Mouse (Mus musculus): ENCODE data around the gene Agxt2.

Agxt2 gene

DNA sequence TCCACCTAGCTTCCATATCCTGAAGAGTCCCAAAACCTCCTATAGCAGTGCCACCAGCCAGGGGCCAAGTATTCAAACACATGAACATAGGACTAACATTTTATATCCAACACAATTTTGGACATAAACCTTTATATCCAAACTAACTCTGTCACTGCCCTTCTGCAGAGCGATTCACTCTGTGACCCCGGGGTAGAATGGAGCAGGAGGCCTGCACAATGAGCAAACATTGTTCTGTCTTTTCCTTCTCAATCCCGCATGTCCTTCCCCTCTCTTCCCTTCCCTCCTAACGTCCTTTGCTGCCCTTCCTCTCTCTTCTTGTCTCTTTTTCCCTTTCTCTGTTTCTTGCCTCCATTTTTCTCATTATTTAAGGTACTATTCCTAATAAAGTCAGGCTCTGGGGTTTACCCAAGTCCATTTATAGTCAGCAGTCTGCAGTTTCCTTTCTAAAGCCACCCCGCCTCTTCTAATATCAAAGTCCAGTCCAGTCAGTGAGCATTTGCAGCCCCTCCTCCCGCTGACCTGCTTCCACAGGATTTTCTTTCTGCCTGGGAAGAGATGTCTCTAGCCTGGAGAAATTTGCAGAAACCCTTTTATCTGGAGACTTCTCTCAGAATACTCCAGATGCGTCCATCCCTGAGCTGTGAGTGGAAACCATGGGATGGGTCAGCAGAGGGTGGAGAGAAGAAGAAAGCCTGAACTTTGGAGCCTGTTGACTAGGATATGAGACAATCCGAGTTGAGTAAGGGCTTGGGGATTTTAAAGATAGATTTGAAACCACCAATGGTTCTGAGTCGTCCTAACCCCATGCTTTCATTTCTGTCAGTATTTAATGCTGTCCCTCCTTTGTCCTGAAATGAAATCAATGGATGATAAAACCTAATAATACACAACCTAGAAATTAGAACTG lies at the start of gene Agxt2:
Agxt2 (plus strand) TSS at position 494 of the 910 bp plus-strand sequence.
- DNase-seq (ENCODE audit: low spot score): no peak

DNA sequence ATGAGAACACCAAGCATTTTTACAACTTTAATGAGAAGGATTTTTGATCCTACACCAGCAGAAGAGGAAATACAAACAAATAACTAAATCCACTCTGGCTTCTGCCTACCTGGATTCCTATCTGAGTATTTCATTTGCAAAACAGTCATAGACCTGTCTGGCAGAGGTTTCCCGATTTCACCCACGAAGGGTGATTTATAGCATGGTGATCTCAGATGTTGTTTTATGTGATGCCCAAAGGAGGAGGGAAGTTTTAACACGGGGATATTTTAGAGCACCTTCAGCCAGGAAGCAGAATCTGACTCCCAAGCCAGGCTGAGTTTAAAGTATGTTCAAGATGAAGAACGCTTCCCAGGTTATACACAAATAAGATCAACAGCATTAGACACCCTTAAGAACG lies 46.5 kb upstream of the Agxt2 start:
- no peak for DNase-seq (ENCODE audit: low spot score)

DNA sequence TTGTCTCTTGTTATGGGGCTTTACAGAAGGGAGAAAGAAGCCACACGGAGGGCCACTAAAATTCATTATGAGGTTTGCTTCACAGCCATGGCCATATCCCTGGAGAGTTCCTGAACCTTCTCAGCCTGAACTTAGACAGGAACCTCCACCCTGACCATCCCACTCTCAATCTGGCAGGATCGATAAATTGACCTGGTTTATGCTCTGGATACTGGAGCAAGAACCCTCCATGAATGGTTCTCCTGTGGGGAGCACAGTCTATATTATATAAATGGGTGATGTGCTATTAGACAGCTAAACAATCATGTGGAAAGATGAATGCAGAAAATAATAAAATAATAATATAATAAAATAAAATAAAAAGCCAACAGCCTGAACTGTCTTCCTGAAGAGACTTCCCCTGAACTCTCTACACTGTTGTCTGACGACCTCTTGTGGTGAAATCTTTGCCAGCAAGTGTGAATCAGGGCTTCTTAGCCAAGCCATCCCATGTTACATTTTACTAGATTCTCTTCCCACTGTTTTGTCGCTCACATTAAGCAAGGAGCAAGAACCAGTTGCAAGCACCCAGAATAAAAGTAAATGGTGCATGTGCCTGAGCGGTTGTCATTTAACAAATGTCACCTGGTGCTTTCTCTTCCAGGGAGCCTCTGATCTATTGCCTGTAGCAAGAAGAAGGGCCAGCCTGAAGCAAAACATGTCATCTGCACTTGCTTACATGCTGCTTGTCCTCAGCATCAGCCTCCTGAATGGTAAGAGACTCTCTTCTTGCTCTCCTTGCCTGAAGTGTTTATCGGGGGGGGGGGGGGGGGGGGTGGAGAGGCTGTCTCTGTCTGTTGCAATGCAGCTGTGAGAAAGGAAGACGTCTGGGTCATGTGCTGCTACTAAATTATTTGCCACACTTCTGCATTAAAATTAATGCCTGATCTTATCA lies 44.5 kb upstream of the Agxt2 start:
- peak; percentile 39 for DNase-seq (ENCODE audit: low spot score)

DNA sequence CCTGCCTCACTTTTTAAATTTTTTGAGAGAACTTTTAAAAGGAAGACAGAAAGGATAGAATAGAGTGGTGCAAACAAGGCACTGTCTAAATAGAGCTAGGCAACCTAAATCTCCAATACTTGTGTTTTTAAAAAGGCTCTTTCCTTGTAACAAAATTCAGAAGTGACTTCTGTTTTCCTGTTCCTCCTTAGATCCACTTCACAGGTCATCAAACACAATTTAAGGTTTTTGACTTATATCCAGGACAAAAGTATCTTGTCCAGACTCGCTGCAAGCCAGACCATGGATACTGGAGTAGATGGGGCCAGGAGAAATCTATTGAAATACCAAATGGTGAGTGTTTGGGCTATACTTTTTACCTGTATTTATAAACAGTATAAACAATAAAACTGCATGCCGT lies 33.3 kb upstream of the Agxt2 start, which contains the start of gene Gm21973:
Gm21973 (plus strand) TSS at position 301 of the 400 bp plus-strand sequence.
- no peak for DNase-seq (ENCODE audit: low spot score)

DNA sequence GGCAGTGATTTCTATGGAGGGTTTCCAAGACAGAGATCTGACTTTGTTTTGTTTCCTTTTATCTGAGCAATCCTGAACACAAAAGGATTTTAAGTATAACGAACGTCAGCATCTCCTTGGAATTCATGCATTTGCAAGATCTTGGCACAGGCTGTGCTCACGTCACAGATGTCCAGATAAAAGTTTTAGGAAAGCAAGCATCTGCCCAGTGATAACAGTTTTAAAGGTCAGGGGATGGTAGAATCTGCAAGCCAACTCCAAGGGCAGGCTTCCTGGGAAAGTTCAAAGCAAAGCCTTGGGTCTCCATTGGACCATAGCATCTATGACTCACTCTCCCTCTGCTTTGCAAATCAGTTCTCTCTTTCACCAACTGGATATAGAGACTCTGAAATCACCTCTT lies 27.7 kb upstream of the Agxt2 start:
- DNase-seq (ENCODE audit: low spot score): no peak

DNA sequence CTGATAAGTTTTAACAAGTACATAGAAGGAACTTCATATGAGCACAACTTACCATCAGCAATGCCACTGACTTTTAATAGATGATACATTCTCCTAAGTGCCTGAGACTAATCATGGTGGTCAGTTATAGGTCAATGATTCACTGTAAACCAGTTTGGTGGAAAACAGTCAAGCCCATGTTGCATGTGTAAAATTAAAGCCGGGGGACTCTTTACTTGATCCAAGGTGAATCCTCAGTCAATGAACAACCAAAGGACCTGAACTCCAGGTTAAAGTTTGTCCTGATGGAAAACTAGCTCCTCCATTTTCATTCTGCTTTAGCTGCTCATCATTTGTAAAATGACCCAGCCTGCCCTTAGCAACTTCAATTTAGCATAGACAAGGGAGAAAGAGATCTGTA lies 25.8 kb upstream of the Agxt2 start:
- DNase-seq (ENCODE audit: low spot score): no peak

DNA sequence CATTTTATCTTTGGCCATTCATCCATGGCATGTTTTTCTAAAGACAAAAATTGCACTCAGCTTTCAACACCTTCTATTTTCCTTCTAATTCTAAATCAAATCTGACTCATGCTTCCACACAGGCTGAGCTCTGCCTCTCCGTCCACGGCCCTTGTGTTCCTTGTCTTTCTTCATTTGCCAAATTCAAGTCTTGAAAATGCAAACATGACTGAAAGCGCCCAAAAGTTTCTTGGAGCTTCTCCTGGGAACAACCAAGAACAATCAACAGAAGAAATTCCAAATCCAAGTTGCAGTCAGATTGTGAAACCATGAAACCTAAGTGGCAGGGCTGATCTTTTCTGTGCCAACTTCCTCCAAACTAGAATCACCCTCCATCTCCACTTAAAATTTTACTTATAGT lies 19.7 kb upstream of the Agxt2 start:
- DNase-seq (ENCODE audit: low spot score): peak; percentile 54

DNA sequence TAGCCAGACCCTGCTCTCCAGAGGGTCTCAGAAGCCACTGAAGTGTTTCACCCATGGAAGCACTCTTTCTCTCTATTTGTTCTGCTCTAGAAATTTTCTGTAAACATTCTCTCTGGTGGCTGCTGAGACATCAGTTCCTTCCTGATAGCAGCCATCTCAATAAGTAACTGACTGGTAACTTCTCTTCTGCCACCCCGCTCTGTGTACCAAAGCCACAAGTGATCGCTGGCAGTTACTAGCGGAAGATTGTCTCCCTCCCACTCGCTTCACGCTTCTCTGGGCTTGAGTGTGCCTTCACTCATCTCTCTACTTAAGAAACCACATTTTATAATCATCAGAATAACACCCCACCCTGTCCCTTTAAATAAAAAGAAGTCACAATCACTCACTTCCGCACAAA lies 11.3 kb upstream of the Agxt2 start:
- no peak for DNase-seq (ENCODE audit: low spot score)

DNA sequence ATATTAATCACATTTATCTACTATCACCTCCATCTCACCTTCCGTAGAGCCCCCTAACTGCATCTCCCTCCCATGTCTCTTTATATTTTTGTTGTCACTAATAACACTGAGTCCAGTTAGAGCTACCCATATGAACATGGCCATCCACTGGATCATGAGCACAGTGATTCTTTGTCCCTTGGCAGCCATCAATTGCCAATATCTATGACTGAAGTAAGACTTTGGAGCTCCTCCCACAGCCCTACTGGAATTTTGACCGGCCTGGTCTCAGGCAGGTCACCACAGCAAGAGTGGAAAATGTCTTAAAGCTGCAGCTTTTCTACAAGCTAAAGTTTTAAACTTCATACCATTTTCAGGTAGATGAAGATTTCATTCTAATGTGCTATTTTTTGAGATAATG lies 8.0 kb downstream of the Agxt2 start:
- DNase-seq (ENCODE audit: low spot score): no peak

DNA sequence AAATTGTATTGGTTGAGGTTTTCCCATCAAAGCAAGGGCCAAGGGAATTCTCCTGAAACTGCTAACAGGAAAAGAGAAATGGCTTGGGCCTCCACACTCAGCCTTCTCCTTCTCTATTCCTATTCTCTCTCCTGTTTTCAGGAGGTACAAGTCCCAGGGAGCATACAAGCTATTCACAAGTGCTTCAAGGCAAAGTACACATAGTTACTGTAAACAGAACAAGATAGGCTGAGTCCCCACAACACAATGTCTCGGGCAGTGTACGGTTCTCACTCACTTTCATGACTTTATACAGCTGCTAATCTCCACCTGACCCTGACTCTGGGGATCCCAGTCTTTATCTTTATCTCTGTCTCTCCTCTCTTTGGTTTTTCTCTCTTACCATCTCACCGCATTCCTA lies 17.1 kb downstream of the Agxt2 start:
- no peak for DNase-seq (ENCODE audit: low spot score)

DNA sequence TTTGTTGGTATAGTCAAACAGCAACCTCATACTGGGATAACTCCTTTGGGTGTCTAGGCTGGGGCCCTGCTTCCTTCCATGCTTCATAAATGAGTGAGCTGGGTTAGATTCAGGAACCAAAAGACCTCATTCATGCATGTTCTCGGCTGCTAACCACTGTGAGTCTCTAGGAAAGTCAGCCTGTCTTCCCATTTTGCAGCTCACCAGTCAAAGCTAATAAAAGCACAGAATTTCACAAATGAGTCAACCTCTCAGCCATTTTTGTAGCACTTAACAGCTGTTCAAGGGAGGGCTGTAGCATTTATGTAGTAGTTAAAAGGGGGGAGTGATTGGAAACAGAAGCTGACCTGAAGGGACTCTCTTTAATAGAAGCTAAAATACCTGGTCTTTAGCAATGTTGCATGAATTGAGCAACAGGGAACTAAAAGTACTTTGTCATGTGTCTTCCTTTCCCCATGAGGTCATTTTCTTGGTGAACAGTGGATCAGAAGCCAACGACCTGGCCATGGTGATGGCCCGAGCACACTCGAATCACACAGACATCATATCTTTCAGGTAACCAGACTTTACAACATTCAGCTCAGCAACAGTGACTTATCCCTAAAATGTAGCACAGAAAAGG lies 20.1 kb downstream of the Agxt2 start:
- no peak for DNase-seq (ENCODE audit: low spot score)

DNA sequence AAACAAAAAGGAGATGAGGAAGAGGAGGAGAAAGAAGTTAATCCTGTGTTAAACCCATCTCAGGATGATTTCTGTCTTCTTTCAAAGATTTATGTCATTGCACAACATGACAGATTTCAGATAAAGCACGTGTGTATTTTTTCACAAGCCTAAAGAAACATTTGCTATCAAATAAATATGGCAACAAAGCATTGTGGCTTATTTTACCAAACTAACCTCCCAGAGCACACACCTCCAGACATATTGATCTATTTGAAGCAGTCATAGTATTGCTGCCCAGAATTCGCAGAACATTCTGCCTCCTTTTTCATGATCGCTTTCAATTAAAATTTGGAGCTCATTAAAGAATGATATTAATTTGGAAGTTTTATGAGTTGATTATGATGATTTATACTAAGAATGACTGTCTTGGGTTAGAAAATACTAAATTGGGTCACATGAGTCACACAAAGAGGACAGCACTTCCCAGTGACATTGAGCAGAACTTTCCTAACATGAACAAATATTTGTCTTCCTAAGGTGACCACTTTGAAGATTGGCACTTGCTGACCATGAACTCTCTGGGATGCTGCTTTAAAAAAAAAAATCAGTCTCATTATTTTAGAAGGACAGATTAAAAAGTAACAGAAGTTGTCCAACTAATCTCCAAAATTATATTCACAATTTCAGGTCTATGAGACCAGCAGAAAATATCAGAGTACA lies 21.6 kb downstream of the Agxt2 start:
- no peak for DNase-seq (ENCODE audit: low spot score)

DNA sequence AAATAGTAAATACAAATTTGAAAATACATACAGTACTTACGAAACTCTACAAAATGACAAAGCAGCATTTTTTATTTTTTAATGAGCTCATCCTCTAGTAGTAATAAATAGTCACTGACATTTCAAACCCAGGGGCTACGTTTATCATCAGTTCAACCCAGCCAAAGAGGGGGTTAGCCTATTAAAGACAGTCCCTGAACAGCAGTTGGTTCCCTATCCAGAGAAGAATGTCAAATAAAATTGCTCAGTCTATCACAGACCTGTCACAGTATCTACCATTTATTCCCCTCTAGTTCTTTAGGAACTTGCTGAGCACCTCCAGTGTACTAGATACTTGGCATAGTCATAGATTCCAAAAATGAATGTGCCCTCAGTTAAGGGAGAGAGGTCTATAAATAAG lies 28.9 kb downstream of the Agxt2 start:
- no peak for DNase-seq (ENCODE audit: low spot score)

DNA sequence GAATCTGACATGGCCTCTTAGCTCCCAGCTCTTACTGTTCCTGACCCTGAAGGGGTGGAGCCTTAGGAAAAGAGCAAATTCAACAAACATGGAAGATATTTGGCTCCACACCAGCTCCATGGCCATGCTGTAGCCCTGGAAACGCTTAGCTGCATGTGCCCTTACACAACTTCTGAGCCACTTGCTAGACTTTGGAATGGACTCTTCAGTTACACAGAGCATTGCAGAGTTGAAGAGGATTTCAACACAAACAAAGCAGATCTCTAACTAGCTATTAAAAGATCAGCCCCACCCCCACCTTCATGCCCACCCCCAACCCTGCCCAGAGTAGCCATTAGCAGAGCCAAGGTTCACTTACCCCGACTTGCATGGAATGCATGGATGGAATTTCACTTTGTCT lies 41.5 kb downstream of the Agxt2 start:
- peak; percentile 69 for DNase-seq (ENCODE audit: low spot score)

DNA sequence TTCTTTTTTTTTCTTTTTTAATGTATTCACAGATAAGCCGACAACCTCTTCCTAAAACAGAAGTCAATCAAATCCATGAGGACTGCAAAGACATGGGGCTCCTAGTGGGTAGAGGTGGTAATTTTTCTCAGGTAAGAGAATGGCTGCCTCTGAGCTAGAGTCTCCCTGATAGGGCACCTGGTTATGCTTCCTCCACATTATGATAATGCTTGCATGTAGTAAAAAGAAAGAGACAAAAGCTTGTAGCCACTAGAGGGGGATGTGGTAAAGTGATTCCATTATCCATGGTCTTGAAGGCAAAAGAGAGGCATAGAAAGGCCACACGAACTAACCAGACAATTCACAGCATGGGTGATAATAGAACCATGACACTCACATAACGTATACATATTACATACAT lies 42.1 kb downstream of the Agxt2 start:
- DNase-seq (ENCODE audit: low spot score): peak; percentile 26

DNA sequence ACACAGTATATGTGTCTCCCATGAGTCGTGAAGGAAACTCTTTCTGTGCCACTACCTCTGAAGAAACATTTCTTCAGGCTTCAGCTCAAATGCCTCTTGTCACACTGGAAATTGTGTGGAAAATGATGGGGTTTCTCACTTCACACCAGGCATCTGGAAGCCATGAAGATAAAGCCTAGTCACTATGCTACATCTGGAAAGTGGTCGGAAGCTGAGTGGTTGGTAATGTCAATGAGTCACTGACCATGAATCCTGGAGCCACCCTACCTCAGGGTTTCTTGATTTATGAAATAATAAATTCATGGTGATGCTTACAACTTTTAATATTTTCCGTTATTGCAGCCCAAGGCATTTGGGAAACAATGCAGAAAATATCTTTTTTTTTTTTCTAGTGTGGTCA lies 51.5 kb downstream of the Agxt2 start:
- no peak for DNase-seq (ENCODE audit: low spot score)

DNA sequence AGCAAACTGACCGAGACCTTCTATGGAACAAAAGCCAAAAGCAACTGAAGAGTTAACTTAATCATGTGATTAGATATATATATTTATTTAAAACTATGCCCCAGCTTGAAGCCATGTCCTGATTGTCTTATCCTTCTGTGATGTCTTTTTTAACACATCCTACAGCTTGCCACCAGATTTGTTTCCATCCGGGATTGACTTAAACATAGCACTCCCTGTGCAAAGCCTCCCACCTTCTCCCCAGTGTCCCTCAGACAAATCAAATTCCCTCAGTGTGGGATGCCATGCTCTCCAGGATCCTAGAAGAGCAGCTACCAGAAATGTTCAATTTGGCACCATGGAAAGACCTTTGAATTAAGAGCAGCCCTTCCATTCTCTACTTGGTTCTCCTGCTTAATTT lies 52.5 kb downstream of the Agxt2 start:
- DNase-seq (ENCODE audit: low spot score): no peak

DNA sequence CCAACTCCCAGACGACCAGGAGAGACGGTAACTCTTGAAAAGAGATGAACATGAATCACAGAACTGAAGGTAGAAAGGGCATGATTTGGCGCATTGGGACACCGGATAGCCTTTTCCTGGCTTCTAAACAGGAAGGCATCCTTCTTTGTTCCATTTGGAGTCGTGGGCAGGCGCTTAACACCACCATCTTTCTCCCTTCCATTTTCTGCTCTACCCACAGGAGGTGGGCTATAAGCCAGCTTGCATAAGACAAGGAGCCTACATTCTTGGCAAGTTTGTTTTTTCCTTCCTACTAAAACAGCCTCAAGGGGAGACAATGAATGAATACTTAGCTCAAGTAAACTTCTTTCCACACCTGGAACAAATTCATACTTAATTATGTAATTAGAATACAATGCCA lies 55.3 kb downstream of the Agxt2 start:
- no peak for DNase-seq (ENCODE audit: low spot score)

DNA sequence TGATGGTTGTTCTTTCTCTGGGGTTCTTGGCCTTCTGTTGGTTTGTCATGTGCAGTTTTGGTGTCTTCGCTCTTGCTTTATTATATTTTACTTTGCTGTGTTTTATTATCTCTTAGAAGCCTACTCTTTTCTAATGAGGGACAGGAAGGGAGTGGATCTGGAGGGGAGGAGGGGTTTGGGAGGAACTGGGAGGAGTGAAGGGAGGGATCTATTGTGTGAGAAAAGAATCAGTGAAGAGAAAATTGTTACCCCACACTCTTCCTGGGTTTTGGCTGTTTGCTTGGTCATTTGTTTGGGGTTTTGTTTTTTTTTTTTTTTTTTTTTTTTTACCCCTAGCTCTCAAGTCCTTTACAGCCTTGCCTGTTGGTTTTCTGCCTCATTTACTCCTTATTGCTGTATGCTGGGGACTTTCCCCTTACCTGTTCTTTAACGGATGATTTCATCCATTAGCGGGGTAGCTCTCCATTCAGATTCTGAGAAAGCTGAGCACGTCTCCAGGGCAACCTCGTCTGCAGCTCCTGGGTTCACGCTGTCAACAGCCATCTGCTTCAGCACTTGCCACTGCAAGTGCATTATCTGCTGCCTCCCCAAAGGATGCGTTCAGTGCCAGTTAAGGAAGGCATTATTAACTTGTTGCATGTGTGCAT lies 62.9 kb downstream of the Agxt2 start:
- DNase-seq (ENCODE audit: low spot score): no peak

DNA sequence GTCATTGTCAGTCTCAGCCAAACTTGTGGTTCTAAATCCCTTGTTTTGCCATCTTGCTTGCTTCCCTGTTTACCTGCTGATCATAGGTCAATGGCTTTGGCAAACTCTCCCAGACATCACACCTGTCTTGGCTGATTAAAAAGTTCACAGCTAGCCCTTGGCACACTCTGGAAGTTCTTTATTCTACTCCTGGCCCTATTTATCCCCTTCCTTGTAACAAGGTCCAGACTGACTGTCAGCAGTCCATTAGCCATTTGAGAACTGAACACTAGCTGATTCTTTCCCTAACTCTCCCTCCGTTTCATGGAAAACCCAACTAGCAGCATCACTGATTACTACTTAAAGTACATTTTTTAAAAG lies 63.4 kb downstream of the Agxt2 start:
- DNase-seq (ENCODE audit: low spot score): no peak

DNA sequence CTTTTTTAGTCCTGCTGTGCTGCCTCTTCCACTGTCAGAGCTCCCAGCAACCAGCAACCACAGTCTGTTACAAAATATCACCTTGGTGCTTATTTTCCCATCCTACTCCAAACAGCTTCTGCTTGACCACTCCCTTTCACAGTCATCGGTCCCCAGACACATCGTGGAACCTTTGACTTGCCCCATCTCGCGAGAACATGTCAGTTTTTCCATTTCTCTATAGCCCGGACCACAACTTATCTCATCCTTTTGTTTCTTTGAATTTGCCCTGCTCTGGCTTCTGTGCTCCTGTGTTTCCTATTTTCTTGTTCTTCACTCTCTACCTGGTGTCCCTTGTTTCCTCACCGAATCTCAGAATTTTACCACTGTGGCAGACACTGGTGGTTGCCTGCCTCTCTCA lies 67.8 kb downstream of the Agxt2 start:
- DNase-seq (ENCODE audit: low spot score): no peak

Measured in lung, postnatal 25 days (tissue).